8 mouse cellular contexts compared by ENCODE assay signal in the genomic region with DNA sequence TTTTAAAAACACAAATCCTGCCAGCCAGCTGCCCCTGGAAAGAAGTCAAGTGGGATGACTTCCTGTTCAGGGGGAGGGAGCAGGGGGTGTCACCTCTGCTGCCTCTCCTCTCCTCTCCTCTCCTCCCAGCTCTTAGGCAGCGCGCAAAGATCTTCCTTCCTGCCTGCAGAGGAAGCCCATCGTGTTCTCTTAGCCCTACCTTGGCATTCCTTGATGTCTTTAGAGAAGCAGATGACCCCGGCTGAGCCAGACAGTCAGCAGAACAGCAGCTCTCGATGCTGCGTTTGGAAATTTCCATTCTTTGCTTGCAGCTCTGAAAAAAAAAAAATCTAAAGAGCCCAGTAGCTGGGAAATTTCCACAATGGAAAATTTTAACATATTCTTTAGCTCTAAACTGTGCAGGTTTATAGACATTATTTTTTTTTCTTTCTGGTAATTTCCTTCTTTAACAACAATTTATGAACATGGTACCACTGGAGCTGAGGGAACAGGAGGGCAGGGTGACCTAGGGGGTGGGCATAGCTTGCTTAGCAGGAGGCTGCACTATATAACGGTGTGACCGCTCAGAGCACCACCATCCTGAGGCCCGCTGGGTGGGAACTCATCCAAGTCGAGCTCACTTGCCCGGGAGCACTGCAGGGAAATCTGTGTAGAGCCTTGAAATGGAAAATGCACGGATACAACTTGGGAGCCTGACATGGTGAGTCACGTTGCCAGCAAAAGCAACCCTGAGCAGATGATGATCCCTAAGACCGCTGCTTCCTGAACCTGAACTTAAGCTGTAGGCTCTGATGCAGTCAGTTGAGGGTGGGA.
DNase-seq lines count a peak whose midpoint lies in the region; ATAC-seq and TF ChIP-seq lines count a peak whose summit lies in the region.

No protein-coding gene starts in this region.

- no peak overlapping the region for H3K4me3 ChIP-seq in lung, embryonic 14.5 days (ENCODE audit: low read depth, low read length)
- no peak overlapping the region for H3K4me3 ChIP-seq in lung, adult 2 months (replicated peaks; ENCODE audit: extremely low read depth, low read depth, low read length)
- H3K4me3 ChIP-seq in embryonic facial prominence, embryonic 13.5 days: no peak overlapping the region
- H3K4me3 ChIP-seq in kidney, postnatal 0 days (replicated peaks; ENCODE audit: low read depth, low read length): no peak overlapping the region
- H3K4me3 ChIP-seq in forebrain, embryonic 14.5 days (ENCODE audit: low read depth, low read length): no peak overlapping the region

- 0 out of 2 replicates have a peak overlapping the region, but pooled peaks have one; percentile 29 for H3K4me2 ChIP-seq in lung, embryonic 14.5 days
- peak overlapping the region; percentile 22; the same call in 1 of the 2 replicates for H3K4me2 ChIP-seq in embryonic facial prominence, embryonic 13.5 days
- no peak overlapping the region for H3K4me2 ChIP-seq in kidney, postnatal 0 days (ENCODE audit: low read length)
- H3K4me2 ChIP-seq in forebrain, embryonic 14.5 days (ENCODE audit: low read length): no peak overlapping the region

- WGBS in lung, embryonic 14.5 days: 31% methylated on average over 14 of the region's 14 CpGs
- 29% methylated on average over 14 of the region's 14 CpGs for WGBS in lung, adult 2 months
- WGBS in embryonic facial prominence, embryonic 13.5 days: 45% methylated on average over 14 of the region's 14 CpGs
- WGBS in kidney, postnatal 0 days: 32% methylated on average over 14 of the region's 14 CpGs
- WGBS in forebrain, embryonic 14.5 days: 59% methylated on average over 14 of the region's 14 CpGs

- no peak overlapping the region for H3K9ac ChIP-seq in lung, embryonic 14.5 days
- H3K9ac ChIP-seq in embryonic facial prominence, embryonic 13.5 days: no peak overlapping the region
- no peak overlapping the region for H3K9ac ChIP-seq in kidney, postnatal 0 days (ENCODE audit: low read depth, low read length)
- H3K9ac ChIP-seq in forebrain, embryonic 14.5 days (ENCODE audit: low read length): no peak overlapping the region

- H3K27ac ChIP-seq in lung, embryonic 14.5 days (ENCODE audit: low read depth): no peak overlapping the region
- H3K27ac ChIP-seq in embryonic facial prominence, embryonic 13.5 days: peak overlapping the region; percentile 45; the same call in 1 of the 2 replicates
- no peak overlapping the region for H3K27ac ChIP-seq in kidney, postnatal 0 days
- H3K27ac ChIP-seq in forebrain, embryonic 14.5 days (ENCODE audit: low read depth, low read length): no peak overlapping the region

- no peaks in the 10 kb centered on the region for H3K27me3 ChIP-seq in lung, embryonic 14.5 days (ENCODE audit: insufficient read depth, low read length)
- H3K27me3 ChIP-seq in embryonic facial prominence, embryonic 13.5 days: no peaks in the 10 kb centered on the region
- H3K27me3 ChIP-seq in kidney, postnatal 0 days (ENCODE audit: insufficient read depth, low read length): no peaks in the 10 kb centered on the region
- no peaks in the 10 kb centered on the region for H3K27me3 ChIP-seq in forebrain, embryonic 14.5 days (replicated peaks; ENCODE audit: control insufficient read depth, insufficient read depth, low read length)

- no peak for TF ChIP-seq POLR2A in lung, adult 2 months (IDR thresholded peaks at IDR 0.05; ENCODE audit: borderline replicate concordance, extremely low read depth, low read depth, low read length)

- TF ChIP-seq CTCF in lung, embryonic 14.5 days (IDR thresholded peaks at IDR 0.05; ENCODE audit: low read depth): no peak
- no peak for TF ChIP-seq CTCF in lung, adult 2 months (IDR thresholded peaks at IDR 0.05; ENCODE audit: insufficient read depth, low read length)
- TF ChIP-seq CTCF in kidney, postnatal 0 days (IDR thresholded peaks at IDR 0.05; ENCODE audit: low read depth): no peak

- no peaks in the 10 kb centered on the region for H3K36me3 ChIP-seq in lung, embryonic 14.5 days (ENCODE audit: insufficient read depth)
- no peaks in the 10 kb centered on the region for H3K36me3 ChIP-seq in embryonic facial prominence, embryonic 13.5 days
- H3K36me3 ChIP-seq in kidney, postnatal 0 days (ENCODE audit: insufficient read depth, low read length): no peaks in the 10 kb centered on the region
- no peaks in the 10 kb centered on the region for H3K36me3 ChIP-seq in forebrain, embryonic 14.5 days (ENCODE audit: control insufficient read depth, insufficient read depth, low read length)

- ATAC-seq in lung, embryonic 14.5 days (ENCODE audit: insufficient read depth): peak; percentile 52; the same call in 1 of the 2 replicates
- ATAC-seq in embryonic facial prominence, embryonic 13.5 days (ENCODE audit: insufficient number of reproducible peaks, insufficient read depth, low FRiP score, low TSS enrichment, low read depth): no peak
- no peak for ATAC-seq in kidney, postnatal 0 days (replicated peaks; ENCODE audit: low FRiP score, low read depth)
- no peak for ATAC-seq in forebrain, embryonic 14.5 days

- DNase-seq in lung, embryonic 14.5 days: peak; percentile 56
- DNase-seq in lung, adult 2 months: no peak
- DNase-seq in adrenal gland, adult 8-10 months: peak; percentile 75
- DNase-seq in kidney, postnatal 0 days (ENCODE audit: low spot score): peak; percentile 66
- no peak for DNase-seq in thymus, postnatal 25 days
- DNase-seq in forebrain, embryonic 14.5 days (ENCODE audit: low spot score): no peak
- no peak for DNase-seq in neural tube, embryonic 10.5 days (ENCODE audit: extremely low spot score, low spot score)

- H3K9me3 ChIP-seq in lung, embryonic 14.5 days (ENCODE audit: low read depth, low read length): no peaks in the 10 kb centered on the region
- no peaks in the 10 kb centered on the region for H3K9me3 ChIP-seq in embryonic facial prominence, embryonic 13.5 days
- H3K9me3 ChIP-seq in kidney, postnatal 0 days (replicated peaks; ENCODE audit: low read length): no peaks in the 10 kb centered on the region
- H3K9me3 ChIP-seq in forebrain, embryonic 14.5 days (replicated peaks; ENCODE audit: control insufficient read depth, low read length): no peaks in the 10 kb centered on the region

- H3K4me1 ChIP-seq in lung, embryonic 14.5 days (ENCODE audit: insufficient read depth): peaks cover 4% of the 10 kb centered on the region
- peaks cover 4% of the 10 kb centered on the region; the same call in 1 of the 2 replicates for H3K4me1 ChIP-seq in lung, adult 2 months (ENCODE audit: control insufficient read depth, insufficient read depth, low read length)
- H3K4me1 ChIP-seq in embryonic facial prominence, embryonic 13.5 days: peaks cover 10% of the 10 kb centered on the region
- H3K4me1 ChIP-seq in kidney, postnatal 0 days (replicated peaks; ENCODE audit: insufficient read depth, low read length): no peaks in the 10 kb centered on the region
- H3K4me1 ChIP-seq in forebrain, embryonic 14.5 days (ENCODE audit: control insufficient read depth, insufficient read depth, low read length): no peaks in the 10 kb centered on the region

Comparison
In these comparisons a context has a peak if more than half of its experiments do, and no peak if none do; other contexts are left out.
1. DNase-seq: peak in lung, embryonic 14.5 days (single experiment), adrenal gland, adult 8-10 months (single experiment) and kidney, postnatal 0 days (single experiment); none in lung, adult 2 months (single experiment), thymus, postnatal 25 days (single experiment), forebrain, embryonic 14.5 days (single experiment) and neural tube, embryonic 10.5 days (single experiment).
2. H3K4me2 ChIP-seq: peak in lung, embryonic 14.5 days (single experiment) and embryonic facial prominence, embryonic 13.5 days (single experiment); none in kidney, postnatal 0 days (single experiment) and forebrain, embryonic 14.5 days (single experiment).